Mouse (Mus musculus) hindbrain, embryonic 13.5 days (tissue): ENCODE measurements around the gene 1110051M20Rik. TPM values are rescaled to one million over a fixed set of nuclear protein-coding genes. Genes with fewer than 3 reads are reported as not detected.
A peak's percentile ranks its signal among the peaks of the same experiment; 100 is the strongest.

Experiments used
- ATAC-seq: fragments of 200-750 bp; cut with Nextera tagmentation; 2 replicates; pipeline ENCODE4 v1.8.0; 2017; ENCODE audit warnings: moderate TSS enrichment; ENCODE audit not compliant: low FRiP score
- H3K27ac ChIP-seq: fragments of 300-500 bp; sonication (generic); 2 replicates; pipeline ENCODE4 v1.5.1; 2015; ENCODE audit warnings: inconsistent platforms, mild to moderate bottlenecking, moderate library complexity
- H3K27me3 ChIP-seq: fragments of 300-500 bp; sonication (generic); 2 replicates; pipeline ENCODE4 v1.6.1; 2015; ENCODE audit warnings: mild to moderate bottlenecking, inconsistent platforms
- H3K36me3 ChIP-seq: fragments of 300-500 bp; sonication (generic); 2 replicates; pipeline ENCODE4 v1.6.1; 2015; ENCODE audit warnings: mild to moderate bottlenecking, inconsistent platforms
- H3K4me1 ChIP-seq: fragments of 300-500 bp; sonication (generic); replicated peaks from 2 replicates; pipeline ENCODE4 v1.6.1; 2015; ENCODE audit warnings: inconsistent platforms
- H3K4me2 ChIP-seq: fragments of 300-500 bp; sonication (generic); 2 replicates; pipeline ENCODE4 v1.6.1; 2015; ENCODE audit warnings: inconsistent platforms, mild to moderate bottlenecking, moderate library complexity
- H3K4me3 ChIP-seq: fragments of 300-500 bp; sonication (generic); 2 replicates; pipeline ENCODE4 v1.5.1; 2015; ENCODE audit warnings: mild to moderate bottlenecking, inconsistent platforms
- H3K9ac ChIP-seq: fragments of 300-500 bp; sonication (generic); 2 replicates; pipeline ENCODE4 v1.6.1; 2015; ENCODE audit warnings: mild to moderate bottlenecking, inconsistent platforms
- H3K9me3 ChIP-seq: fragments of 300-500 bp; sonication (generic); 2 replicates; pipeline ENCODE4 v1.6.1; 2016; ENCODE audit warnings: inconsistent platforms
- WGBS: fragments of 180-500 bp; shearing (Covaris S2); methylation state at CpG from one replicate; pipeline ENCODE4 v1.1.7; 2015; 5-methylcytosine and 5-hydroxymethylcytosine counted together
- polyA plus RNA-seq: library from polyadenylated mRNA; unstranded; fragments of >200 nt; fragmentation: Nextera tagmentation; extraction: Ambion mirVana; gene quantifications from 2 replicates; pipeline ENCODE4 v1.2.1, GENCODE M21; 2015

The 1110051M20Rik gene
- polyA plus RNA-seq, 1 experiment from 2014 or later, result 147 TPM

GRCm38 (mm10) chr2:91328729-91329125 lies 115.8 kb downstream of the 1110051M20Rik start:
- H3K27me3 ChIP-seq, result no peaks in the 10 kb centered on the region
- H3K4me1 ChIP-seq, result peaks cover 49% of the 10 kb centered on the region
- H3K36me3 ChIP-seq, result no peaks in the 10 kb centered on the region
- WGBS, result 82% methylated on average over 3 of the region's 3 CpGs
- no peak overlapping the region for H3K4me3 ChIP-seq
- H3K9me3 ChIP-seq, result no peaks in the 10 kb centered on the region
- ATAC-seq, result 0 out of 2 replicates have a peak, but pooled peaks have one; percentile 9
- H3K4me2 ChIP-seq, result no peak overlapping the region
- peak overlapping the region; percentile 87 for H3K27ac ChIP-seq
- no peak overlapping the region for H3K9ac ChIP-seq

GRCm38 (mm10) chr2:91327968-91328728 lies 116.4 kb downstream of the 1110051M20Rik start:
- ATAC-seq, result peak; percentile 77
- H3K9me3 ChIP-seq, result no peaks in the 10 kb centered on the region
- peaks cover 49% of the 10 kb centered on the region for H3K4me1 ChIP-seq
- 0 out of 2 replicates have a peak overlapping the region, but pooled peaks have one; percentile 24 for H3K9ac ChIP-seq
- no peaks in the 10 kb centered on the region for H3K27me3 ChIP-seq
- H3K4me2 ChIP-seq, result 0 out of 2 replicates have a peak overlapping the region, but pooled peaks have one; percentile 13
- H3K4me3 ChIP-seq, result no peak overlapping the region
- H3K27ac ChIP-seq, result peak overlapping the region; percentile 87
- H3K36me3 ChIP-seq, result no peaks in the 10 kb centered on the region
- WGBS, result 24% methylated on average over 12 of the region's 12 CpGs

GRCm38 (mm10) chr2:91326746-91327350 lies 117.7 kb downstream of the 1110051M20Rik start:
- no peak for ATAC-seq
- Histone ChIP-seq H3K9ac (no peak overlapping the region), H3K4me2 (no peak overlapping the region), H3K36me3 (no peaks in the 10 kb centered on the region), H3K4me1 (peaks cover 49% of the 10 kb centered on the region), H3K4me3 (no peak overlapping the region), H3K27me3 (no peaks in the 10 kb centered on the region), H3K27ac (peak overlapping the region; percentile 87; the same call in 1 of the 2 replicates), H3K9me3 (no peaks in the 10 kb centered on the region)
- WGBS, result 87% methylated on average over 13 of the region's 13 CpGs

- 40% methylated on average over 15 of the region's 15 CpGs for WGBS
- ATAC-seq, result no peak
- peak overlapping the region; percentile 31 for H3K27ac ChIP-seq
- no peaks in the 10 kb centered on the region for H3K27me3 ChIP-seq
- H3K9me3 ChIP-seq, result no peaks in the 10 kb centered on the region
- no peak overlapping the region for H3K4me3 ChIP-seq
- H3K36me3 ChIP-seq, result no peaks in the 10 kb centered on the region
- H3K4me1 ChIP-seq, result peaks cover 36% of the 10 kb centered on the region
- H3K9ac ChIP-seq, result no peak overlapping the region
- no peak overlapping the region for H3K4me2 ChIP-seq
Measured at GRCm38 (mm10) chr2:91324761-91325421, 119.6 kb downstream of the 1110051M20Rik start.

- no peak for ATAC-seq
- peaks cover 31% of the 10 kb centered on the region for H3K4me1 ChIP-seq
- H3K27me3 ChIP-seq, result no peaks in the 10 kb centered on the region
- 76% methylated on average over 1 of the region's 1 CpGs for WGBS
- no peaks in the 10 kb centered on the region for H3K36me3 ChIP-seq
- H3K9me3 ChIP-seq, result no peaks in the 10 kb centered on the region
- no peak overlapping the region for H3K4me2 ChIP-seq
- peak overlapping the region; percentile 31; the same call in 1 of the 2 replicates for H3K27ac ChIP-seq
- H3K9ac ChIP-seq, result no peak overlapping the region
- H3K4me3 ChIP-seq, result no peak overlapping the region
Measured at GRCm38 (mm10) chr2:91324346-91324745, 120.2 kb downstream of the 1110051M20Rik start.

GRCm38 (mm10) chr2:91322490-91322889 lies 122.0 kb downstream of the 1110051M20Rik start:
- H3K27me3 ChIP-seq, result no peaks in the 10 kb centered on the region
- no peaks in the 10 kb centered on the region for H3K36me3 ChIP-seq
- H3K9ac ChIP-seq, result no peak overlapping the region
- no peak overlapping the region for H3K4me2 ChIP-seq
- WGBS, result 79% methylated on average over 4 of the region's 4 CpGs
- peaks cover 18% of the 10 kb centered on the region for H3K4me1 ChIP-seq
- ATAC-seq, result no peak
- H3K27ac ChIP-seq, result no peak overlapping the region
- no peaks in the 10 kb centered on the region for H3K9me3 ChIP-seq
- no peak overlapping the region for H3K4me3 ChIP-seq

- H3K4me1 ChIP-seq, result peaks cover 13% of the 10 kb centered on the region
- no peak overlapping the region for H3K4me3 ChIP-seq
- no peak overlapping the region for H3K9ac ChIP-seq
- no peaks in the 10 kb centered on the region for H3K36me3 ChIP-seq
- no peak overlapping the region for H3K27ac ChIP-seq
- WGBS, result 91% methylated on average over 2 of the region's 2 CpGs
- H3K27me3 ChIP-seq, result no peaks in the 10 kb centered on the region
- ATAC-seq, result no peak
- H3K9me3 ChIP-seq, result no peaks in the 10 kb centered on the region
- no peak overlapping the region for H3K4me2 ChIP-seq
Measured at GRCm38 (mm10) chr2:91321923-91322322, 122.6 kb downstream of the 1110051M20Rik start.

- Histone ChIP-seq H3K36me3 (peaks cover 6% of the 10 kb centered on the region), H3K4me3 (no peak overlapping the region), H3K9ac (no peak overlapping the region), H3K27ac (no peak overlapping the region), H3K4me1 (peaks cover 10% of the 10 kb centered on the region), H3K27me3 (no peaks in the 10 kb centered on the region), H3K4me2 (no peak overlapping the region), H3K9me3 (no peaks in the 10 kb centered on the region)
- 89% methylated on average over 10 of the region's 10 CpGs for WGBS
- no peak for ATAC-seq
Measured at GRCm38 (mm10) chr2:91320559-91321529, 123.7 kb downstream of the 1110051M20Rik start.

GRCm38 (mm10) chr2:91314184-91314583 lies 130.3 kb downstream of the 1110051M20Rik start:
- Histone ChIP-seq H3K4me1 (peaks cover 11% of the 10 kb centered on the region), H3K4me3 (no peak overlapping the region), H3K36me3 (peaks cover 6% of the 10 kb centered on the region), H3K27ac (no peak overlapping the region), H3K9me3 (no peaks in the 10 kb centered on the region), H3K4me2 (no peak overlapping the region), H3K27me3 (no peaks in the 10 kb centered on the region), H3K9ac (no peak overlapping the region)
- 93% methylated on average over 7 of the region's 7 CpGs for WGBS
- no peak for ATAC-seq

- H3K27ac ChIP-seq, result peak overlapping the region; percentile 58
- H3K9ac ChIP-seq, result no peak overlapping the region
Measured at GRCm38 (mm10) chr2:91312578-91313311, 131.8 kb downstream of the 1110051M20Rik start.

GRCm38 (mm10) chr2:91309546-91309945 lies 135.0 kb downstream of the 1110051M20Rik start:
- H3K4me2 ChIP-seq, result no peak overlapping the region
- 77% methylated on average over 3 of the region's 3 CpGs for WGBS
- no peaks in the 10 kb centered on the region for H3K27me3 ChIP-seq
- H3K36me3 ChIP-seq, result peaks cover 3% of the 10 kb centered on the region
- no peaks in the 10 kb centered on the region for H3K9me3 ChIP-seq
- H3K9ac ChIP-seq, result no peak overlapping the region
- no peak overlapping the region for H3K27ac ChIP-seq
- no peak overlapping the region for H3K4me3 ChIP-seq
- peaks cover 11% of the 10 kb centered on the region for H3K4me1 ChIP-seq
- no peak for ATAC-seq

More at GRCm38 (mm10) chr2:91312578-91313311, 131.8 kb downstream of the 1110051M20Rik start:
- 24% methylated on average over 10 of the region's 10 CpGs for WGBS
- Histone ChIP-seq H3K9me3 (no peaks in the 10 kb centered on the region), H3K4me1 (peaks cover 11% of the 10 kb centered on the region), H3K4me2 (no peak overlapping the region), H3K27me3 (no peaks in the 10 kb centered on the region), H3K4me3 (no peak overlapping the region), H3K36me3 (peaks cover 6% of the 10 kb centered on the region)
- ATAC-seq, result peak; percentile 39; the same call in 1 of the 2 replicates
